Comparison of ENCODE assay signal across 16 mouse cellular contexts in the genomic region with DNA sequence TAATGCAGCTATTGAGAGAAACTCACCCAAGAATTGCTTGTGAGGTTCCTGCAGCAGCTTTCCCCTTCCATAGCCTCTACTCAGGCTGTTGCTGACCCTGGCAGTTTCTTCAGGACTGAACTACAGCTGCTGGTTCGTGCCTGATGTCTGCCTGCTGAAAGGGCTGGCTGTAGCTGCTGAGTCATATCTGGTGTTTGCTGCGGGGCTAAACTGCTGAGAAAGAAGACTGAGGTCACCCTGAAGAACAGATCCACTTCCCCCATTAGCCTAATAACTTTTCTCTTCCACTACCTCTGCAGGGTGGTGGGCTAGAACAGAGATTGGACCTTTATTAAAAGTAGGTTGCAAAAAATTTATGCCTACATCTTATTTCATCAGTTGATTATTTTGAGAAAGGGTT.
"Had no signal": no experiment of that assay in that cellular context is flagged by ENCODE, and none has a peak within 500 bp of the region (broad histone marks: within the 10 kb centered on the region; RNA-seq: fewer than 3 reads in every experiment).

No protein-coding gene starts in this region.

- DNase-seq: liver, postnatal 0 days; lung, adult 2 months; lung, postnatal 14 days; lung, postnatal 36 days; midbrain, embryonic 14.5 days; right cerebral cortex, postnatal 14 days; thymus, adult 18-20 months; thymus, postnatal 25 days; thymus, postnatal 4 days had no signal

- H3K4me1 ChIP-seq: liver, embryonic 15.5 days; lung, embryonic 15.5 days; midbrain, embryonic 10.5 days; midbrain, embryonic 12.5 days; neural tube, embryonic 13.5 days; neural tube, embryonic 15.5 days had no signal

- H3K27ac ChIP-seq: liver, embryonic 15.5 days; lung, embryonic 15.5 days; midbrain, embryonic 10.5 days; midbrain, embryonic 12.5 days; neural tube, embryonic 13.5 days; neural tube, embryonic 15.5 days had no signal

- H3K4me3 ChIP-seq: liver, embryonic 15.5 days; lung, embryonic 15.5 days; midbrain, embryonic 10.5 days; midbrain, embryonic 12.5 days; myocyte; neural tube, embryonic 13.5 days; neural tube, embryonic 15.5 days had no signal
